Mouse (Mus musculus) telencephalon, adult 2 months (tissue): Measurements from ENCODE around the gene Nlgn2.

ENCODE experiments used
- DNase-seq: peaks from one replicate; pipeline ENCODE4 v3.0.0-alpha.2; 2011; ENCODE audit warnings: low read depth, low spot score

The Nlgn2 gene

GRCm38 (mm10) chr11:69795983-69796435 lies 41.6 kb downstream of the Nlgn2 start:
- DNase-seq: no peak

- peak; percentile 94 for DNase-seq
Measured at GRCm38 (mm10) chr11:69795168-69795982, 42.2 kb downstream of the Nlgn2 start, which contains the start of gene Chrnb1. Chrnb1 (minus strand) TSS chr11:69795943.

GRCm38 (mm10) chr11:69793429-69793828 lies 44.2 kb downstream of the Nlgn2 start:
- DNase-seq: no peak

GRCm38 (mm10) chr11:69791420-69791819 lies 46.2 kb downstream of the Nlgn2 start:
- no peak for DNase-seq

DNA sequence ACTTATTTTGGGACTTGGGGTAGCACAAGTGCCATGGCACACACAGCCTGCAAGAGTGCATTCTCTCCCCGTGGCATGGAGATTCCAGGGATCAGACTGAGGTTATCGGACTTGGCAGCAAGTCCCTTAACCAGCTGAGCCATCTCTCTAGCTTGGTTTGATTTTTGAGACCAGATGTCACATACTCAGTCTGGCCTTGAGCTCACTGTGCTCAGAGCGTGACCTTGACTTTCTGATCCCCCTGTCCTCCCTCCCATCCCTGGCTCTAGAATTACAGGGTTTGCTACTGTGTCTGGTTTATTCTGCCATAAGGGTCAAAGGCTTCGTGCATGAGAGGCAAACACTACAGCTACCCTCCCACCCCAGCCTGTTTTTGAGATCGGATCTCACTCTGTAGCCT lies 48.2 kb downstream of the Nlgn2 start:
- no peak for DNase-seq

DNA sequence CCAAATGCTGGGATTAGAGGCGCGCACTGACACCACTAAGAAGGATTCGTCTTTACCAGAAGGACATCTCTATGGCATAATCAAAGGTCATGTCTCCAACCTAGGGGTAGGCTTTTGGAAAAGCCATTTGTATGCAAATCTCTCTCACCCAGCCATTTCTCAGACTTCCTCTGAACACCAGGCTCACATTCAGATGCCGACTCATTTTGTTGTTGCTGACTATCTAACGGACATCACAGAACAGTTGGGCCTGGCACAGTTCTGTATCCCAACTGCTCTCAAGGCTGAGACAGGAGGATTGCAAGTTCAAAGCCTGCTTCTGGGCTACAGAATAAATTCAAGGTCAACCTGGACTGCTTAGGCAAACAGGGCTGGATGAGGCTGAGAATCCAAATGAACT lies 50.3 kb downstream of the Nlgn2 start:
- DNase-seq: no peak

DNA sequence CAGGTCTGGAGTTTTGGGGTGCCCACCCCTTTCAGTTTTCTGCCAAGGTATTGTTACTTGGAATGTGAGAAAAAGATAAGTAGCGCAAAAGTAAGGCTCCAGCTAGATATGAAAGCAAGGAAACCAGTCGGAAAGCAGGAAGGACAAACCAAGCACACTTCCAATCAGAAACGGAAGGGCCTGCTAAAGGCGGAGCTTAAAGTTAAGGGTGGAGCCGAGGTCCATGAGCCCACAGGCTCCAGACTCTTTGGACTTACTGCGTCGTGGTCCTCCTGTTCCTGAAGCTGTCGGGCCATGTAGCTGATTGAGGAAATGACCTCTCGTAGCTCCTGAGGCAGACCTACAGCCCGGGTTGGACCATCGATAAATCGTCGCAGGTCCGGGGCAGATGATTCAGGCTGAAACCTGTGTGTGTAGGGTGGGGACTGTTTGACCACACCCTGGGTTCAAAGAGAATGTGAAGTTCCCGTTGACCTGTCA lies 52.8 kb downstream of the Nlgn2 start:
- no peak for DNase-seq

- DNase-seq: no peak
Measured at GRCm38 (mm10) chr11:69781828-69782227, 55.8 kb downstream of the Nlgn2 start.

DNA sequence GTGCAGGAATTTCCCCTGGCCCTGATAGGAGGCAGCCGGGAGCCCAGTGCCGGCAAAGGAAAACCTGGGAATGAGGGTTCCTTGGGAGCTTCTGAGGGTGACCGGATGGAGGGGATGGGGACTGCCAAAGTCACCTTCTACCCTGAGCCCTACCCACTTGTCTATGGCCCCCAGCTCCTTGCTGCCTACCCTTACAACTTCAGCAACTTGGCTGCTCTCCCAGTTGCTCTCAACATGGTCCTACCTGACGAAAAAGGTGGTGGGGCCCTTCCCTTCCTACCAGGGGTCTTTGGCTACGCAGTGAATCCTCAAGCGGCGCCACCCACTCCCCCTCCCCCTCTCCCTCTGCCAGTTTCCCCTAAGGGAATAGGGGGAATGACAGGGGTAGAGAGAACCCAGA lies 58.6 kb downstream of the Nlgn2 start:
- no peak for DNase-seq

DNA sequence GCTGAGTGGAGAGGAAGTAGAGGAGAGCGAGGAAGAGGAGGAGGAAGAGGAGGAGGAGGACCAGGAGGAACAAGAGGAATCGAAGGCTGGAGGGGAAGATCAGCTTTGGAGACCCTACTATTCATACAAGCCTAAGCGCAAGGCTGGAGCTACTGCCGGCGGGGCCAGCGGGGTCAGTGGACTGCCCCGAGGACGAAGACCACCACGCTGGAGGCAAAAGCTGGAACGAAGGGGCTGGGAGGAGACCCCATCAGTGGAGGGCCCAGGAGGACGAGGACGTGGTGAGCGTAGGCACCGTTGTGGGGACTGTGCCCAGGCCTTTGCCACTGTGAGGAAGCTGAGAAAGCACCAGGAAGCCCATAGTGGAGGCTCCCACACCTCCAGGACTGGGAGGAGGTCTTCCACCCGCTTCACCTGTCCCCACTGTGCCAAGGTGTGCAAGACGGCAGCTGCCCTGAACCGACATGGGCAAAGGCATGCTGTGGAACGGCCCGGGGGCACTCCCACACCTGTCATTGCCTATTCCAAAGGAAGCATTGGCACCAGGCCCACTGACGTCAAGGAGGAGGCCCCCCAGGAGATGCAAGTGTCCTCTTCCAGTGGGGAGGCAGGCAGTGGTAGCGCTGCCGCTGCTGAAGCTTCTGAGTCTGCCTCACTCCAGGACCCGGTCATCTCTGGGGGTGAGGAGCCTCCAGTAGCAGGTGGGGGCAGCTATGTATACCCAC lies 59.2 kb downstream of the Nlgn2 start:
- DNase-seq: no peak

DNA sequence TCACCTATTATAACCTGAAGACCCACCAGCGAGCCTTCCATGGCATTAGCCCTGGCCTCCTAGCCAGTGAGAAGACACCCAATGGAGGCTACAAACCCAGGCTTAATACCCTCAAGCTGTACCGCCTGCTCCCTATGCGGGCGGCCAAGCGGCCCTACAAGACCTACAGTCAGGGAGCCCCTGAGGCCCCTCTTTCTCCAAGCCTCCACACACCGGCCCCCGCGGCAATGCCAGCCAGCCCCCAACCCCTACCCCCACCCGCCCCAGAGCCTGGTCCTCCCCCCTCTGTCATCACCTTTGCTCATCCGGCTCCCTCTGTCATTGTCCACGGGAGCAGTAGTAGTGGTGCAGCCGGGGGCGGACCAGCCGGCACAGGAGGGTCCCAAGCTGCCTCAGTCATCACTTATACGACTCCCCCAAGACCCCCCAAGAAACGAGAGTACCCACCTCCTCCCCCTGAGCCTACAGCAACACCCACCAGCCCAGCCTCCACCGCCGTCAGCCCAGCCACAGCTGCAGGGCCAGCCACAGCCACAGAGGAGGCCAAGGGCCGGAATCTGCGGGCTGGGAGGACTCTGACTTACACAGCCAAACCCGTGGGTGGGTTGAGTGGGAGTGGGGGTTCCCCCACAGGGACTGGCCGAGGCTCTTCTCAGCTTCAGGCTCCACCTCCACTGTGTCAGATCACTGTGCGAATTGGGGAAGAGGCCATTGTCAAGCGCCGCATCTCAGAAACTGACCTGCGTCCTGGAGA lies 59.9 kb downstream of the Nlgn2 start:
- no peak for DNase-seq

DNA sequence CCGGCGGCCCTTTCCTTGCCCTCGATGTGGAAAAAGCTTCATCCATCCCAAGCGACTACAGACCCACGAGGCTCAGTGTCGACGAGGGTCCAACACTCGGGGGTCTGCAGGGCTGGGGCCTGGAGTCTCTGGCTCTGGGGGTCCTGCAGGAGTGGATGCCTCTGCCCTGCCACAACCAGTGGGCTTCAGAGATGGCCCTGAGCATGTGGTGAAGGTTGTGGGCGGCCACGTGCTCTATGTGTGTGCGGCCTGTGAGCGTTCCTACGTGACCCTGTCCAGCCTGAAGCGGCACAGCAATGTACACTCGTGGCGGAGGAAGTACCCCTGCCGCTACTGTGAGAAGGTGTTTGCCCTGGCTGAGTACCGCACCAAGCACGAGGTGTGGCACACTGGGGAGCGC lies 61.1 kb downstream of the Nlgn2 start:
- DNase-seq: no peak

DNA sequence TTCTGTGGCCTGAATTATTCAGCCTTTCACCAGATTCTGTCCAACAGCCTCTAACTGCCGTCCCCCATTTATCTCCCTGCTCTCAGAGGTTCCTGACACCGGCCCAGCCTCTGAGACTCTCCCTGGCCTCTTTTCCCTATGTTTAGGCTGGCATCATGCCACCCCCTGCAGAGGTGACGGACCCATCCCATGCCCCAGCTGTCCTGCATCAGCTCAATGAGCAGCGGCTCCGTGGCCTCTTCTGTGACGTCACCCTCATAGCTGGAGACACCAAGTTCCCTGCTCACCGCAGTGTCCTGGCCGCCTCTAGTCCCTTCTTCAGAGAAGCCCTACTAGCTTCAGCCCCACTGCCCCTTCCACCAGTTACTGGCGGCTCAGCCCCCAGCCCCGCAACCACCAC lies 61.9 kb downstream of the Nlgn2 start:
- DNase-seq: no peak

GRCm38 (mm10) chr11:69774961-69775360 lies 62.6 kb downstream of the Nlgn2 start:
- no peak for DNase-seq
